Mouse (Mus musculus) stomach, postnatal 0 days (tissue): ENCODE results near the gene D10Jhu81e. TPM values are rescaled to one million over a fixed set of nuclear protein-coding genes. Genes with fewer than 3 reads are reported as not detected.
A peak's percentile ranks its signal among the peaks of the same experiment; 100 is the strongest.
"Not testable (repeated sequence)": the region's sequence is repeated elsewhere in the genome, so short reads cannot be mapped to it uniquely, and the experiment has no call there.

Source experiments
- ATAC-seq: fragments of 200-750 bp; cut with Nextera tagmentation; 2 replicates; pipeline ENCODE4 v1.8.0; 2017; ENCODE audit not compliant: low FRiP score, low TSS enrichment
- DNase-seq: peaks from one replicate; pipeline ENCODE4 v3.0.0-alpha.2; 2016; ENCODE audit warnings: low spot score
- H3K27ac ChIP-seq: fragments of 300-500 bp; sonication (generic); replicated peaks from 2 replicates; pipeline ENCODE4 v1.5.1; 2014; ENCODE audit warnings: mild to moderate bottlenecking, control low read depth
- H3K27me3 ChIP-seq: fragments of 300-500 bp; sonication (generic); 2 replicates; pipeline ENCODE4 v1.6.1; 2014; ENCODE audit warnings: low read length; ENCODE audit not compliant: control insufficient read depth, insufficient read depth
- H3K36me3 ChIP-seq: fragments of 300-500 bp; sonication (generic); 2 replicates; pipeline ENCODE4 v1.6.1; 2014; ENCODE audit warnings: low read length, mixed read lengths; ENCODE audit not compliant: control insufficient read depth, insufficient read depth
- H3K4me1 ChIP-seq: fragments of 300-500 bp; sonication (generic); replicated peaks from 2 replicates; pipeline ENCODE4 v1.6.1; 2014; ENCODE audit warnings: antibody characterized with exemption; ENCODE audit not compliant: control insufficient read depth, insufficient read depth
- H3K4me2 ChIP-seq: fragments of 300-500 bp; sonication (generic); replicated peaks from 2 replicates; pipeline ENCODE4 v1.6.1; 2014; ENCODE audit warnings: low read depth, mild to moderate bottlenecking, control low read depth, moderate library complexity
- H3K4me3 ChIP-seq: fragments of 300-500 bp; sonication (generic); 2 replicates; pipeline ENCODE4 v1.5.1; 2014; ENCODE audit warnings: low read depth, low read length, control low read depth
- H3K9ac ChIP-seq: fragments of 300-500 bp; sonication (generic); 2 replicates; pipeline ENCODE4 v1.6.1; 2014; ENCODE audit warnings: mild to moderate bottlenecking, low read length, control low read depth, mixed read lengths
- H3K9me3 ChIP-seq: fragments of 300-500 bp; sonication (generic); 2 replicates; pipeline ENCODE4 v1.6.1; 2016; ENCODE audit warnings: low read length; ENCODE audit not compliant: control insufficient read depth
- CTCF ChIP-seq: IDR thresholded peaks from 2 replicates; pipeline ENCODE4 v1.5.1; 2016; ENCODE audit warnings: antibody characterized with exemption, low read depth, mild to moderate bottlenecking, moderate library complexity
- EP300 ChIP-seq: optimal IDR thresholded peaks from 2 replicates; pipeline ENCODE3; 2016; ENCODE audit warnings: antibody characterized with exemption
- WGBS: fragments of 180-500 bp; shearing (Covaris S2); extraction: QIAGEN DNeasy Blood & Tissue Kit; methylation state at CpG from one replicate; pipeline ENCODE4 v1.1.7; 2014; 5-methylcytosine and 5-hydroxymethylcytosine counted together
- polyA plus RNA-seq: library from polyadenylated mRNA; unstranded; fragments of >200 nt; fragmentation: Nextera tagmentation; extraction: Ambion mirVana; gene quantifications from 2 replicates; pipeline ENCODE4 v1.2.1, GENCODE M21; 2015

D10Jhu81e gene
- polyA plus RNA-seq, 1 experiment from 2014 or later = 28.4 TPM

DNA sequence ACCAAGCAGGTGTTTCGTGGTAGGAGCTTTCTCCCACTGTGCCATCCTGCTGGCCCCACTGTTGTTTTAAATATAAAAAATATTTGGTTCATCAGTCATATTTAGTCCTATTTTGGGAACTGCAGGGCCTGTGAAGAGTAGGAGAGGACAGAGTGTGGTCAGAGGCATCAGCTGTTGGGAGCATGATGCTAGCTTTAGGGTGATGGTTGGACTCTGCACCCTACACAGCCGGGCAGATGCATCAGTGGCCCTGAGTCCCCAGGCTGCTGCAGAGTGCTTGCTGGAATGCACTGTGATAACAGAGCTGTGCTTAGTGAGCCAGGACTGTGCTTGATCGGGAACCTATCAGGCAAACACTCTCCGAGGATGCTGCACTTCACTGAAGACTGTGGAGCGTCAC is 23.4 kb upstream of the D10Jhu81e start:
- no peak for TF ChIP-seq CTCF
- TF ChIP-seq EP300 = no peak
- Histone ChIP-seq H3K4me2 (no peak overlapping the region), H3K9me3 (no peaks in the 10 kb centered on the region), H3K9ac (no peak overlapping the region), H3K36me3 (peaks cover 34% of the 10 kb centered on the region), H3K4me1 (no peaks in the 10 kb centered on the region), H3K4me3 (no peak overlapping the region), H3K27ac (no peak overlapping the region), H3K27me3 (no peaks in the 10 kb centered on the region)
- DNase-seq (no peak), ATAC-seq (no peak)
- WGBS = 95% methylated on average over 5 of the region's 5 CpGs

DNA sequence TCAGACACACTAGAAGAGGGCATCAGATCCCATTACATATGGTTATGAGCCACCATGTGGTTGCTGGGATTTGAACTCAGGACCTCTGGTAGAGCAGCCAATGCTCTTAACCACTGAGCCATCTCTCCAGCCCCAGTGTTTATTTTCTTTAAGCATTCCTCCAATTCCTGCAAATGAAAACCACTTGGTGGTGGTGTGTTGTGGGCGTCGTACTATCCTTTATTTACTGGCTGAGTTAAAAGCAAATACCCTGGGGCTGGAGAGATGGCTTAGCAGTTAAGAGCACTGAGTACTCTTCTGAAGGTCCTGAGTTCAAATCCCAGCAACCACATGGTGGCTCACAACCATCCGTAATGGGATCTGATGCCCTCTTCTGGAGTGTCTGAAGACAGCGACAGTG is 16.5 kb upstream of the D10Jhu81e start:
- not testable (repeated sequence) for H3K4me1 ChIP-seq, H3K27me3 ChIP-seq, DNase-seq, H3K9ac ChIP-seq, H3K4me2 ChIP-seq, H3K27ac ChIP-seq, H3K9me3 ChIP-seq, H3K4me3 ChIP-seq, ATAC-seq
- 84% methylated on average over 4 of the region's 4 CpGs for WGBS
- peaks cover 13% of the 10 kb centered on the region; the same call in 1 of the 2 replicates for H3K36me3 ChIP-seq

DNA sequence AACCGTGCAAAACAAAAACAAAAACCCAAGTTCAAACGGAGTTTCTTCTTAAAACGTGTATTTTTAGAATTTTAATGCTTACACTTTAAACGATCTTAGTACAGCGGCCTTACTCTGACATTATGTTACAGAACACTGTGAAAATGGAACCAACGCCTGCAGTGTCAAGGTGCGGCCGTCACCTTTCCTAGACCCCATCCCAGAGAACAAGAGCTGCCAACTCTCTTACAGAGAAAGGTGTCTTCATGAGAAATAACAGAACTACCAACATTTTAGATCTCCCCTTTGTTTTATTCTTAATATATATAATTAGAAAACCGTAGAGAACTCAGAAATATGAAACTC is 15.8 kb upstream of the D10Jhu81e start:
- peak overlapping the region; percentile 48 for H3K9ac ChIP-seq
- no peaks in the 10 kb centered on the region for H3K9me3 ChIP-seq
- H3K27me3 ChIP-seq = no peaks in the 10 kb centered on the region
- DNase-seq (no peak), ATAC-seq (no peak; the same call in 1 of the 2 replicates)
- TF ChIP-seq CTCF = no peak
- TF ChIP-seq EP300 = no peak
- H3K27ac ChIP-seq = peak overlapping the region; percentile 53
- peaks cover 6% of the 10 kb centered on the region; the same call in 1 of the 2 replicates for H3K4me1 ChIP-seq
- peaks cover 17% of the 10 kb centered on the region; the same call in 1 of the 2 replicates for H3K36me3 ChIP-seq
- WGBS = 12% methylated on average over 9 of the region's 9 CpGs
- peak overlapping the region; percentile 97 for H3K4me2 ChIP-seq
- peak overlapping the region; percentile 73 for H3K4me3 ChIP-seq

DNA sequence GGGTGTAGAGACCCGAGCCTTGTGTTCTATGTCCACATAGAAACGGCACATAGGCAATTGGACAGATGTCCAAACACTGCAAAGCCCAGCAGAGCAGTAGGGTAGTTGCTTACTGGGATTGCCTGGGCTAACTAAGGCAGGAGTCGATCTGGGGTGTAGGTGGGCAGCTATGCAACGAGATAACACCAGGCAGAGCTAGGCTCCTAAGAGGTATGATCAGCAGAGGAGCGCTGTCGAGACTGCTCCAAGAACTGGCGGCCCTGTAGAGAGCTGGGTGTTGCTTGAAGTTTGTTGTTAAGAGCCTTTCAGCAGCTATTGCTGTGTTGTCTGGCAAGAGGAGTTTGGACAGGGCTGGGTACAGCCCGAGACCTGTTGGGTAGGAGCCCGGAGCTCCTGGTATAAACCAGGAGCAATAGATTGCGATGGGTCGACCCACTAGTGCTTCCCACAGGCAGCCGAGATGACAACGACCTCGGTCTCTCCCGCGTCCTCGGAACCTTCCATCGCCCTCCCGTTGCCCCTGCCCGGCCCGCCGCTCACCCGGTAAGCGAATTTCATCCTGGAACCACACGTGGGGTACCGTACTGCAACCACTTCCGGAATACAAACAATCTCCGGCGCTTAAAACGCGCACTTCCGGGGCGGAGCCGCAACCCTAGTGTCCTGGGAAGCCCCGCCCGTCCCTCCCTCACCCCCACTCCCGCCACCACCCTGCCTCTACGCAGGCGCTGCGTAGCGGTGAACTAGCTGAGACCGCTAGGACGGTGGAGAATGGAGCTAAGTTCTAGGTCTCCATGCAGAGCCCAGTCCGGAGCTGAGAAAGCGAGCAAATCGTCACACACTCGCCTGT is 15.2 kb upstream of the D10Jhu81e start, which contains the start of gene Pwp2:
TSS of gene Pwp2 (minus strand) at position 619 of the 850 bp plus-strand sequence.
- 2% methylated on average over 47 of the region's 47 CpGs for WGBS
- Histone ChIP-seq H3K4me3 (peak within 1 kb of the TSS; percentile 73), H3K4me1 (peaks cover 6% of the 10 kb centered on the region; the same call in 1 of the 2 replicates), H3K27me3 (no peaks in the 10 kb centered on the region), H3K36me3 (peaks cover 18% of the 10 kb centered on the region; the same call in 1 of the 2 replicates), H3K9me3 (no peaks in the 10 kb centered on the region), H3K9ac (peak within 1 kb of the TSS; percentile 74), H3K27ac (peak within 1 kb of the TSS; percentile 53), H3K4me2 (peak within 1 kb of the TSS; percentile 97)
- ATAC-seq = peak; percentile 94
- DNase-seq = peak; percentile 95
- no peak for TF ChIP-seq EP300
- TF ChIP-seq CTCF = peak; percentile 27; the same call in 1 of the 2 replicates

DNA sequence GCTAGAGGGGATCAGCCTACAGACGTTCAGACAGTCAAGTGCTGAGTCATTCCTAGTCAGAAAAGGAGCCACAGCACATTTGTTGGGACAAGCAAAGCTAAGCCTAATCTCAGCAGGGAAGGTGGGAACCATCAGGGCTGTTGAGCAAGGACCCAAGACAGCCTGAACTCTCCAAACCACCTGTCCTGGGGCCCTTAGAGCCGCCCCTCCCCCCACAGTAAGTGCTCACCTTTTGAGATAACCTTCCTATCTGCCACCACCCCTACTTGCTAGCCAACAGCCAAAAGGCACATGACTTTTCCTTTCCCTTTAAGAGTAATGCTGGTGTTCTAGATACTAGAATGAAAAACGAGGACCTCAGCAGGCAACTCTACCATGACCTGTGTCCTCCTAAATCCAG is 14.0 kb upstream of the D10Jhu81e start:
- TF ChIP-seq EP300 = no peak
- ATAC-seq (no peak), DNase-seq (no peak)
- Histone ChIP-seq H3K9ac (no peak overlapping the region), H3K4me2 (no peak overlapping the region), H3K27me3 (no peaks in the 10 kb centered on the region), H3K27ac (no peak overlapping the region), H3K9me3 (no peaks in the 10 kb centered on the region), H3K36me3 (peaks cover 18% of the 10 kb centered on the region), H3K4me1 (peaks cover 6% of the 10 kb centered on the region; the same call in 1 of the 2 replicates), H3K4me3 (no peak overlapping the region)
- 65% methylated on average over 3 of the region's 3 CpGs for WGBS

DNA sequence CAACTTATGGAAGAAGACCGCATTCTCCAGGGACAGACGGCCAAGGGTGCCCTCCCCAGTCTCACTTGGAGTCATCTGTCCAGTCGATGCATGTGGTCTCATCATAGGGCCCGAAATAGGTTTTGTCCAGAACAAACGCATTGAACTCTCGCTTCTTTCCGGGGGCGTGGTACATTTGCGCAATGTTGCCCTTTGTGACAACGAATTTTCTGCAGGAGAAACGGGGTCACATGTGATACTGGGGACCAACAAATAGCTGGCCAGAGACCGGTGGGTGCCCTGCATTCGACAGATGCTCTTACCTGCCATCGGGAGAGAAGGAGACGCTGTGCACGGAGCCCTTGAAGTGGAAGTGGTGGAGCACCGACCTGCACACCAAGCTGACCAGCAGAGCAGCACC is 12.7 kb upstream of the D10Jhu81e start:
- H3K4me3 ChIP-seq = no peak overlapping the region
- no peak for ATAC-seq
- no peak for DNase-seq
- WGBS = 92% methylated on average over 17 of the region's 17 CpGs
- no peak overlapping the region for H3K27ac ChIP-seq
- H3K36me3 ChIP-seq = peaks cover 24% of the 10 kb centered on the region
- H3K4me1 ChIP-seq = peaks cover 6% of the 10 kb centered on the region; the same call in 1 of the 2 replicates
- TF ChIP-seq EP300 (no peak), CTCF (no peak)
- H3K27me3 ChIP-seq = no peaks in the 10 kb centered on the region
- H3K4me2 ChIP-seq = no peak overlapping the region
- H3K9ac ChIP-seq = no peak overlapping the region
- H3K9me3 ChIP-seq = no peaks in the 10 kb centered on the region
